Mouse (Mus musculus) MEL (cell line): Measurements from ENCODE around the gene Pdcd10. TPM values are rescaled to one million over a fixed set of nuclear protein-coding genes. Genes with fewer than 3 reads are reported as not detected.

ENCODE experiments used
- DNase-seq: peaks from one replicate; pipeline ENCODE4 v3.0.0; 2011; ENCODE audit warnings: low read depth, low spot score
- H3K27ac ChIP-seq: 2 replicates; pipeline ENCODE4 v1.5.1; 2012; ENCODE audit warnings: low read depth, mild to moderate bottlenecking, control low read depth, low read length, moderate library complexity; ENCODE audit not compliant: control insufficient read depth
- H3K27me3 ChIP-seq, 2 experiments: fragments of 150-350 bp in 1 of 2; sonication (generic) in 1 of 2; 2 replicates each; pipeline ENCODE4 v1.6.1; 2012; ENCODE audit warnings: low read length in 2 of 2, mild to moderate bottlenecking in 2 of 2, improper control_type of control experiment in 1 of 2, moderate library complexity in 1 of 2; ENCODE audit not compliant: insufficient read depth in 2 of 2, control insufficient read depth in 1 of 2
- H3K36me3 ChIP-seq, 2 experiments: 2 replicates each; pipeline ENCODE4 v1.6.1; 2012 to 2014; ENCODE audit warnings: low read length in 2 of 2, improper control_type of control experiment in 1 of 2, inconsistent platforms in 1 of 2, mild to moderate bottlenecking in 1 of 2; ENCODE audit not compliant: insufficient read depth in 2 of 2, control insufficient read depth in 1 of 2
- H3K4me1 ChIP-seq, 2 experiments: fragments of 150-350 bp in 1 of 2; sonication (generic) in 1 of 2; 2 replicates each; pipeline ENCODE4 v1.6.1; 2012; ENCODE audit warnings: low read length in 2 of 2, improper control_type of control experiment in 1 of 2, mild to moderate bottlenecking in 1 of 2; ENCODE audit not compliant: insufficient read depth in 2 of 2, control insufficient read depth in 1 of 2
- H3K4me3 ChIP-seq, 2 experiments: fragments of 150-350 bp in 1 of 2; sonication (generic) in 1 of 2; 2 replicates each; pipeline ENCODE4 v1.5.1; 2012; ENCODE audit warnings: low read depth in 2 of 2, low read length in 2 of 2, mild to moderate bottlenecking in 2 of 2, moderate library complexity in 2 of 2, control low read depth in 1 of 2, improper control_type of control experiment in 1 of 2; ENCODE audit not compliant: control insufficient read depth in 1 of 2, insufficient read depth in 1 of 2
- H3K79me2 ChIP-seq: 2 replicates; pipeline ENCODE4 v1.6.1; 2012; ENCODE audit warnings: mild to moderate bottlenecking, low read length, moderate library complexity; ENCODE audit not compliant: control insufficient read depth, poor library complexity, insufficient read depth
- H3K9ac ChIP-seq: 2 replicates; pipeline ENCODE4 v1.6.1; 2012; ENCODE audit warnings: low read depth, mild to moderate bottlenecking, control low read depth, low read length, moderate library complexity; ENCODE audit not compliant: control insufficient read depth, poor library complexity, severe bottlenecking
- H3K9me3 ChIP-seq: fragments of 150-350 bp; sonication (generic); replicated peaks from 2 replicates; pipeline ENCODE4 v1.6.1; 2012; ENCODE audit warnings: mild to moderate bottlenecking, low read length, improper control_type of control experiment, moderate library complexity; ENCODE audit not compliant: insufficient read depth
- CTCF ChIP-seq, 3 experiments: IDR thresholded peaks in 2 of 3; conservative IDR thresholded peaks in 1 of 3; 2 replicates each; pipeline ENCODE4 v1.5.1; 2011 to 2012; ENCODE audit warnings: low read length in 3 of 3, low read depth in 2 of 3, mild to moderate bottlenecking in 2 of 3, improper control_type of control experiment in 1 of 3, inconsistent platforms in 1 of 3, mixed read lengths in 1 of 3, moderate library complexity in 1 of 3; ENCODE audit not compliant: control insufficient read depth in 1 of 3, insufficient read depth in 1 of 3, poor library complexity in 1 of 3, severe bottlenecking in 1 of 3
- EP300 ChIP-seq, 2 experiments: IDR thresholded peaks; 2 replicates each; pipeline ENCODE4 v1.6.1; 2011; ENCODE audit warnings: improper control_type of control experiment in 2 of 2, low read length in 2 of 2, low read depth in 1 of 2, mild to moderate bottlenecking in 1 of 2
- ETS1 ChIP-seq: IDR thresholded peaks from 2 replicates; pipeline ENCODE4 v1.6.1; 2012; ENCODE audit warnings: low read depth, mild to moderate bottlenecking, inconsistent platforms, low read length, improper control_type of control experiment, moderate library complexity
- GABPA ChIP-seq: IDR thresholded peaks from 2 replicates; pipeline ENCODE4 v1.6.1; 2012; ENCODE audit warnings: low read depth, mild to moderate bottlenecking, inconsistent platforms, low read length, improper control_type of control experiment, moderate library complexity
- JUND ChIP-seq: IDR thresholded peaks from 2 replicates; pipeline ENCODE4 v1.6.1; 2011; ENCODE audit warnings: low read depth, mild to moderate bottlenecking, improper control_type of control experiment, low read length
- MXI1 ChIP-seq: IDR thresholded peaks from 2 replicates; pipeline ENCODE4 v1.6.1; 2011; ENCODE audit warnings: mild to moderate bottlenecking, low read depth, low read length, improper control_type of control experiment
- NELFE ChIP-seq: IDR thresholded peaks from 2 replicates; pipeline ENCODE4 v1.6.1; 2011; ENCODE audit warnings: low read depth, low read length, improper control_type of control experiment
- NRF1 ChIP-seq: IDR thresholded peaks from 2 replicates; pipeline ENCODE4 v1.6.1; 2014; ENCODE audit warnings: low read depth, mild to moderate bottlenecking, inconsistent platforms, low read length, improper control_type of control experiment, moderate library complexity; ENCODE audit not compliant: poor library complexity, insufficient read depth, severe bottlenecking
- POLR2A ChIP-seq, 2 experiments: IDR thresholded peaks; 2 replicates each; pipeline ENCODE4 v1.6.1; 2011 to 2012; ENCODE audit warnings: low read length in 2 of 2, mild to moderate bottlenecking in 2 of 2, control low read depth in 1 of 2, improper control_type of control experiment in 1 of 2, low read depth in 1 of 2, moderate library complexity in 1 of 2; ENCODE audit not compliant: control insufficient read depth in 1 of 2, insufficient read depth in 1 of 2, poor library complexity in 1 of 2
- RCOR1 ChIP-seq: IDR thresholded peaks from 2 replicates; pipeline ENCODE4 v1.6.1; 2012; ENCODE audit warnings: low read depth, mild to moderate bottlenecking, inconsistent platforms, low read length, improper control_type of control experiment
- TBP ChIP-seq: IDR thresholded peaks from 2 replicates; pipeline ENCODE4 v1.8.0; 2011; ENCODE audit warnings: low read depth, low read length, improper control_type of control experiment
- TCF12 ChIP-seq: IDR thresholded peaks from 2 replicates; pipeline ENCODE4 v1.6.1; 2014; ENCODE audit warnings: low read depth, mild to moderate bottlenecking, inconsistent platforms, low read length, improper control_type of control experiment, moderate library complexity
- ZC3H11A ChIP-seq: IDR thresholded peaks from 2 replicates; pipeline ENCODE4 v1.6.1; 2012; ENCODE audit warnings: low read depth, mild to moderate bottlenecking, inconsistent platforms, low read length, improper control_type of control experiment
- polyA plus RNA-seq, 2 experiments: library from polyadenylated mRNA; stranded (reverse) in 1 of 2; unstranded in 1 of 2; fragments of >175 nt in 1 of 2; fragments of >200 nt in 1 of 2; gene quantifications; 2 replicates each; pipeline versions ENCODE4 v1.2.1 to v1.2.4; 2012; ENCODE audit warnings: low replicate concordance in 2 of 2, low read depth in 1 of 2; ENCODE audit not compliant: insufficient read length in 2 of 2, insufficient read depth in 1 of 2, missing spikeins in 1 of 2
- total RNA-seq: library from RNA; depleted of rRNA; stranded (reverse); fragments of 300-350 nt; gene quantifications from 2 replicates; pipeline ENCODE4 v1.2.3, GENCODE M21; 2012

Gene Pdcd10
- total and polyA plus RNA-seq, 3 experiments = 41.4 to 110 (median 42.8) TPM

GRCm38 (mm10) chr3:75557292-75557691, 636 bp upstream of the Pdcd10 start, which contains the start of gene Serpini1:
Gene Serpini1 (plus strand): TSS chr3:75557547.
- TF ChIP-seq CTCF (IDR thresholded peaks at IDR 0.05 in 2 of 3, conservative IDR thresholded peaks at IDR 0.05 in 1 of 3; ENCODE audit: control insufficient read depth in 1 of 3, insufficient read depth in 1 of 3, low read depth in 2 of 3, low read length in 3 of 3, poor library complexity in 1 of 3, severe bottlenecking in 1 of 3) = no peak
- no peak for TF ChIP-seq EP300 (IDR thresholded peaks at IDR 0.05; ENCODE audit: low read depth in 1 of 2, low read length in 2 of 2)
- TF ChIP-seq TBP = no peak
- 0 out of 2 replicates have a peak, but pooled peaks have one; percentile 36 for TF ChIP-seq MXI1
- peak; percentile 63 for TF ChIP-seq NRF1
- TF ChIP-seq RCOR1 = 0 out of 2 replicates have a peak, but pooled peaks have one; percentile 44
- peak in 1 of 2 experiments; percentile 43; a peak in 1 of 4 replicates for TF ChIP-seq POLR2A (IDR thresholded peaks at IDR 0.05; ENCODE audit: control insufficient read depth in 1 of 2, insufficient read depth in 1 of 2, low read depth in 1 of 2, low read length in 2 of 2, poor library complexity in 1 of 2)
- TF ChIP-seq ZC3H11A = no peak
- TF ChIP-seq TCF12 = 0 out of 2 replicates have a peak, but pooled peaks have one; percentile 19
- 0 out of 2 replicates have a peak, but pooled peaks have one; percentile 28 for TF ChIP-seq NELFE
- no peak for TF ChIP-seq GABPA
- Histone ChIP-seq H3K36me3 (peaks cover 0 to 20% of the 10 kb centered on the region in 2 experiments; a peak in 2 of 4 replicates), H3K79me2 (peaks cover 20% of the 10 kb centered on the region), H3K9ac (peak within 1 kb of the TSS; percentile 80), H3K27ac (peak within 1 kb of the TSS; percentile 22), H3K9me3 (no peaks in the 10 kb centered on the region), H3K4me1 (peaks cover 0 to 7% of the 10 kb centered on the region in 2 experiments), H3K4me3 (peak within 1 kb of the TSS; percentile 87 to 90), H3K27me3 (no peaks in the 10 kb centered on the region; a peak in 1 of 4 replicates)
- DNase-seq = peak; percentile 94

- Histone ChIP-seq H3K27ac (peak overlapping the region; percentile 22), H3K9me3 (no peaks in the 10 kb centered on the region), H3K36me3 (peaks cover 0 to 22% of the 10 kb centered on the region in 2 experiments; a peak in 2 of 4 replicates), H3K4me3 (peak overlapping the region; percentile 87 to 90), H3K9ac (peak overlapping the region; percentile 80), H3K27me3 (no peaks in the 10 kb centered on the region; a peak in 1 of 4 replicates), H3K4me1 (peaks cover 0 to 7% of the 10 kb centered on the region in 2 experiments), H3K79me2 (peaks cover 28% of the 10 kb centered on the region)
- TF ChIP-seq POLR2A (IDR thresholded peaks at IDR 0.05; ENCODE audit: control insufficient read depth in 1 of 2, insufficient read depth in 1 of 2, low read depth in 1 of 2, low read length in 2 of 2, poor library complexity in 1 of 2) (peak in 1 of 2 experiments; percentile 31; a peak in 2 of 4 replicates), JUND (no peak), ETS1 (no peak)
- DNase-seq = no peak
Measured at GRCm38 (mm10) chr3:75556121-75556694, 448 bp downstream of the Pdcd10 start.
